Mouse (Mus musculus): Measurements from ENCODE around the gene Itpr2. TPM values are rescaled to one million over a fixed set of nuclear protein-coding genes. Genes with fewer than 3 reads are reported as not detected.
A peak's percentile ranks its signal among the peaks of the same experiment; 100 is the strongest.

Itpr2 gene
- polyA plus RNA-seq, 1 experiment from 2014 or later: 12.2 TPM

- H3K4me3 ChIP-seq (replicated peaks): no peak overlapping the region
These were observed 37.9 kb downstream of the Itpr2 start for GRCm38 (mm10) chr6:146464014-146464644.

GRCm38 (mm10) chr6:146460936-146461335, 41.1 kb downstream of the Itpr2 start:
- ATAC-seq (ENCODE audit: insufficient read depth, low FRiP score, low read depth): peak; percentile 79
- H3K27me3 ChIP-seq (replicated peaks): no peaks in the 10 kb centered on the region
- no peaks in the 10 kb centered on the region for H3K36me3 ChIP-seq
- H3K4me1 ChIP-seq: no peaks in the 10 kb centered on the region
- 45% methylated on average over 8 of the region's 8 CpGs for WGBS
- no peak overlapping the region for H3K9ac ChIP-seq
- H3K4me3 ChIP-seq (replicated peaks): no peak overlapping the region
- H3K4me2 ChIP-seq: no peak overlapping the region
- H3K9me3 ChIP-seq: no peaks in the 10 kb centered on the region
- H3K27ac ChIP-seq: no peak overlapping the region

More at GRCm38 (mm10) chr6:146464014-146464644, 37.9 kb downstream of the Itpr2 start:
- H3K27me3 ChIP-seq (replicated peaks): no peaks in the 10 kb centered on the region
- H3K9me3 ChIP-seq: no peaks in the 10 kb centered on the region
- H3K9ac ChIP-seq: no peak overlapping the region
- WGBS: 63% methylated on average over 8 of the region's 8 CpGs
- no peak overlapping the region for H3K27ac ChIP-seq
- H3K4me1 ChIP-seq: no peaks in the 10 kb centered on the region
- H3K4me2 ChIP-seq: no peak overlapping the region
- no peak for ATAC-seq (ENCODE audit: insufficient read depth, low FRiP score, low read depth)
- H3K36me3 ChIP-seq: no peaks in the 10 kb centered on the region

GRCm38 (mm10) chr6:146458436-146458835, 43.6 kb downstream of the Itpr2 start:
- Histone ChIP-seq H3K27ac (no peak overlapping the region), H3K36me3 (no peaks in the 10 kb centered on the region), H3K4me2 (no peak overlapping the region), H3K9ac (no peak overlapping the region), H3K27me3 (replicated peaks) (no peaks in the 10 kb centered on the region), H3K9me3 (no peaks in the 10 kb centered on the region), H3K4me1 (no peaks in the 10 kb centered on the region), H3K4me3 (replicated peaks) (no peak overlapping the region)
- ATAC-seq (ENCODE audit: insufficient read depth, low FRiP score, low read depth): no peak
- 53% methylated on average over 5 of the region's 5 CpGs for WGBS

- ATAC-seq (ENCODE audit: insufficient read depth, low FRiP score, low read depth): no peak
- Histone ChIP-seq H3K4me2 (no peak overlapping the region), H3K36me3 (no peaks in the 10 kb centered on the region), H3K4me3 (replicated peaks) (no peak overlapping the region), H3K9ac (no peak overlapping the region), H3K27me3 (replicated peaks) (no peaks in the 10 kb centered on the region), H3K9me3 (no peaks in the 10 kb centered on the region), H3K27ac (no peak overlapping the region), H3K4me1 (no peaks in the 10 kb centered on the region)
- 78% methylated on average over 5 of the region's 5 CpGs for WGBS
These were observed 45.3 kb downstream of the Itpr2 start for GRCm38 (mm10) chr6:146456741-146457140.

- Histone ChIP-seq H3K27ac (no peak overlapping the region), H3K36me3 (no peaks in the 10 kb centered on the region), H3K4me1 (no peaks in the 10 kb centered on the region), H3K27me3 (replicated peaks) (no peaks in the 10 kb centered on the region), H3K9ac (no peak overlapping the region), H3K4me2 (no peak overlapping the region), H3K4me3 (replicated peaks) (no peak overlapping the region), H3K9me3 (no peaks in the 10 kb centered on the region)
- peak; percentile 83; the same call in 1 of the 2 replicates for ATAC-seq (ENCODE audit: insufficient read depth, low FRiP score, low read depth)
- WGBS: 75% methylated on average over 10 of the region's 10 CpGs
These were observed 47.2 kb downstream of the Itpr2 start for GRCm38 (mm10) chr6:146454520-146455511.

GRCm38 (mm10) chr6:146452474-146452873, 49.5 kb downstream of the Itpr2 start:
- Histone ChIP-seq H3K4me2 (no peak overlapping the region), H3K27me3 (replicated peaks) (no peaks in the 10 kb centered on the region), H3K4me3 (replicated peaks) (no peak overlapping the region), H3K9ac (no peak overlapping the region), H3K36me3 (no peaks in the 10 kb centered on the region), H3K27ac (no peak overlapping the region), H3K4me1 (no peaks in the 10 kb centered on the region), H3K9me3 (no peaks in the 10 kb centered on the region)
- no peak for ATAC-seq (ENCODE audit: insufficient read depth, low FRiP score, low read depth)
- WGBS: 89% methylated on average over 16 of the region's 16 CpGs

- no peaks in the 10 kb centered on the region for H3K4me1 ChIP-seq
- H3K27me3 ChIP-seq (replicated peaks): no peaks in the 10 kb centered on the region
- no peak overlapping the region for H3K4me3 ChIP-seq (replicated peaks)
- no peak for ATAC-seq (ENCODE audit: insufficient read depth, low FRiP score, low read depth)
- no peak overlapping the region for H3K9ac ChIP-seq
- no peaks in the 10 kb centered on the region for H3K9me3 ChIP-seq
- 87% methylated on average over 11 of the region's 11 CpGs for WGBS
- H3K36me3 ChIP-seq: no peaks in the 10 kb centered on the region
- no peak overlapping the region for H3K4me2 ChIP-seq
- H3K27ac ChIP-seq: no peak overlapping the region
These were observed 55.9 kb downstream of the Itpr2 start for GRCm38 (mm10) chr6:146446032-146446704.

GRCm38 (mm10) chr6:146439826-146440225, 62.2 kb downstream of the Itpr2 start:
- no peak overlapping the region for H3K4me3 ChIP-seq (replicated peaks)
- no peak overlapping the region for H3K27ac ChIP-seq
- no peak overlapping the region for H3K9ac ChIP-seq
- no peak for ATAC-seq (ENCODE audit: insufficient read depth, low FRiP score, low read depth)
- H3K27me3 ChIP-seq (replicated peaks): no peaks in the 10 kb centered on the region
- H3K36me3 ChIP-seq: no peaks in the 10 kb centered on the region
- H3K9me3 ChIP-seq: no peaks in the 10 kb centered on the region
- WGBS: 36% methylated on average over 2 of the region's 2 CpGs
- H3K4me1 ChIP-seq: no peaks in the 10 kb centered on the region
- no peak overlapping the region for H3K4me2 ChIP-seq

GRCm38 (mm10) chr6:146439071-146439818, 62.8 kb downstream of the Itpr2 start:
- Histone ChIP-seq H3K9ac (no peak overlapping the region), H3K4me2 (no peak overlapping the region), H3K36me3 (no peaks in the 10 kb centered on the region), H3K27ac (no peak overlapping the region), H3K4me1 (no peaks in the 10 kb centered on the region), H3K9me3 (no peaks in the 10 kb centered on the region), H3K4me3 (replicated peaks) (no peak overlapping the region), H3K27me3 (replicated peaks) (no peaks in the 10 kb centered on the region)
- WGBS: 70% methylated on average over 10 of the region's 10 CpGs
- ATAC-seq (ENCODE audit: insufficient read depth, low FRiP score, low read depth): no peak

- H3K9me3 ChIP-seq: no peaks in the 10 kb centered on the region
- no peak overlapping the region for H3K27ac ChIP-seq
- no peak overlapping the region for H3K4me3 ChIP-seq (replicated peaks)
- H3K36me3 ChIP-seq: no peaks in the 10 kb centered on the region
- 67% methylated on average over 7 of the region's 7 CpGs for WGBS
- 0 out of 2 replicates have a peak, but pooled peaks cover 6% of the 10 kb centered on the region for H3K4me1 ChIP-seq
- H3K27me3 ChIP-seq (replicated peaks): no peaks in the 10 kb centered on the region
- no peak overlapping the region for H3K4me2 ChIP-seq
- no peak overlapping the region for H3K9ac ChIP-seq
- no peak for ATAC-seq (ENCODE audit: insufficient read depth, low FRiP score, low read depth)
These were observed 64.0 kb downstream of the Itpr2 start for GRCm38 (mm10) chr6:146438057-146438456.

- Histone ChIP-seq H3K9me3 (no peaks in the 10 kb centered on the region), H3K36me3 (no peaks in the 10 kb centered on the region), H3K4me3 (replicated peaks) (no peak overlapping the region), H3K27me3 (replicated peaks) (no peaks in the 10 kb centered on the region), H3K9ac (no peak overlapping the region), H3K4me1 (0 out of 2 replicates have a peak, but pooled peaks cover 8% of the 10 kb centered on the region), H3K27ac (no peak overlapping the region), H3K4me2 (no peak overlapping the region)
- no peak for ATAC-seq (ENCODE audit: insufficient read depth, low FRiP score, low read depth)
- WGBS: 54% methylated on average over 12 of the region's 12 CpGs
These were observed 65.0 kb downstream of the Itpr2 start for GRCm38 (mm10) chr6:146436916-146437496.
